Mouse (Mus musculus): ENCODE measurements around the gene Smim13. TPM values are rescaled to one million over a fixed set of nuclear protein-coding genes. Genes with fewer than 3 reads are reported as not detected.

Smim13 gene
- total RNA-seq, 1 experiment = 5.5 TPM

DNA sequence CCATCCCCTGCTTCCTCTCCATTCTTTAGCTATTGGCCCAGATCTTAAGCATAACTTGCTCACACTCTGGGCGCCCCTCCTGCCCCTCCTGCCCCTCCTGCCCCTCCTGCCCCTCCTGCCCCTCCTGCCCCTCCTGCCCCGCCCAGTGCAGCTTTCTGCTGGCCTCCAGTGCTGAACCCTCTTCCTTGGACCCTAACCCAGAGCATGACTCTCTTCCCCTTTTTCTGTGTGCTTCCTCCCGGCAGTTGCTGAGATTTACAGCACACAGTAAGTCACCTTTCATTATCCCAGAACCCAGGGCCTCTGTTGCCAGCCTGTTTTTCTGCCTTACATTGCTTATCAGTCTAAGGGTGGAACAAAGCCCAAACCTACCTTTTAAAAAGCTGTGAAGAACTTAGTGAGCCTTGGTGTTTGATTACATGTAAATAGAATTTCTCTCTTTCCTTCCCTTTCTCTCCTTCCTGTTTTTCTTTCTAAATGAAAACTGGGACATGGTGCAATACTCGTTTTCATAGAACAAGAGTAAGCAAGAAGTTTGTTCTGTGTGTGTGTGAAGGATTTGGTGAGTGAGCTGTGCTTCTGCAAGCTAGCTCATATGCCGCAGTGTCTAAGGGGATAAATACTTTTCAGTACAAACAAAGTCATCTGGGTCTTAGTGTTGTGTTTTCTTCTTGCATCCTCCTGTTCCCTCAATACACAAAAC, 13.8 kb downstream of the Smim13 start:
- H3K4me3 ChIP-seq (ENCODE audit: insufficient read depth in 1 of 2, low read depth in 1 of 2, low read length in 2 of 2, poor library complexity in 1 of 2, severe bottlenecking in 1 of 2) = no peak overlapping the region
- no peaks in the 10 kb centered on the region for H3K9me3 ChIP-seq (ENCODE audit: control insufficient read depth, insufficient read depth, low read depth, low read length)
- H3K9ac ChIP-seq (ENCODE audit: insufficient read depth, low read depth, low read length, poor library complexity, severe bottlenecking) = no peak overlapping the region
- no peak overlapping the region for H3K27ac ChIP-seq (ENCODE audit: insufficient read depth, low read depth, low read length, poor library complexity, severe bottlenecking)
- H3K4me1 ChIP-seq (ENCODE audit: control insufficient read depth in 2 of 2, insufficient read depth in 2 of 2, low read length in 2 of 2, poor library complexity in 1 of 2) = no peaks in the 10 kb centered on the region
- no peak for DNase-seq (ENCODE audit: low read depth, low spot score)
- no peak for TF ChIP-seq CHD2 (IDR thresholded peaks at IDR 0.05; ENCODE audit: low read depth, low read length)
- no peak for TF ChIP-seq MAFK (IDR thresholded peaks at IDR 0.05; ENCODE audit: insufficient read depth, low read depth, low read length)
- in situ Hi-C loops (cut with MboI; ENCODE audit: low sequenced_read_pairs in 2 of 2, unreplicated experiment in 2 of 2) = no loop called here
- H3K36me3 ChIP-seq (ENCODE audit: control insufficient read depth, insufficient read depth, low read length, poor library complexity, severe bottlenecking) = no peaks in the 10 kb centered on the region

DNA sequence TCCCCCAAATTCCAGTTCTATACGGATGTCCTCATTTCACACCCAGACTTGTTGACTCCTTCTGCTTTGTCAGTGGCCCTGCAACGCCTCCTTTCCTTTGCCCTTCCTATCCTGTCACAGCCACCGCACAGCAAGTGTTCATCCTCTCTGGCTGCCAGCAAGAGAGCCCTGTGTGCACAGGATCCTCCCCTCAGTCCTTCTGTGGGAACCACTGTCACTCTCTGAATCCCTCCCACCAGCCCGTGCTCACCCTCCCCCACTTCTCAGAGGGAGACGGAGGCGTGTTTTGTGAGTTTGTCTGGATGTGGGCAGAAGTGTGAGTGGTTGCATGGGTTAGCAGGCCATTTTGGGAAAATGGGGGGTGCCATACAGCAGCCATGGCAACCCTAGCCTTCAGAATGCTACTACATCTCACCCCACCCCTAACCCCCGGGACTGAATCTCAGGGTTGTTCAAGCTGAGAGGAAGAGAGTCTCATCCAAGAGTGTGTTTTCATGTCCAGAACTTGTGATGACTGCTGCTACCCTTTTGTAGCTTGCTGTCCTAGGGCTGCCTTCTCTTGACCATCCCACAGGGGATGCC, 18.3 kb downstream of the Smim13 start:
- no peaks in the 10 kb centered on the region for H3K36me3 ChIP-seq (ENCODE audit: control insufficient read depth, insufficient read depth, low read length, poor library complexity, severe bottlenecking)

DNA sequence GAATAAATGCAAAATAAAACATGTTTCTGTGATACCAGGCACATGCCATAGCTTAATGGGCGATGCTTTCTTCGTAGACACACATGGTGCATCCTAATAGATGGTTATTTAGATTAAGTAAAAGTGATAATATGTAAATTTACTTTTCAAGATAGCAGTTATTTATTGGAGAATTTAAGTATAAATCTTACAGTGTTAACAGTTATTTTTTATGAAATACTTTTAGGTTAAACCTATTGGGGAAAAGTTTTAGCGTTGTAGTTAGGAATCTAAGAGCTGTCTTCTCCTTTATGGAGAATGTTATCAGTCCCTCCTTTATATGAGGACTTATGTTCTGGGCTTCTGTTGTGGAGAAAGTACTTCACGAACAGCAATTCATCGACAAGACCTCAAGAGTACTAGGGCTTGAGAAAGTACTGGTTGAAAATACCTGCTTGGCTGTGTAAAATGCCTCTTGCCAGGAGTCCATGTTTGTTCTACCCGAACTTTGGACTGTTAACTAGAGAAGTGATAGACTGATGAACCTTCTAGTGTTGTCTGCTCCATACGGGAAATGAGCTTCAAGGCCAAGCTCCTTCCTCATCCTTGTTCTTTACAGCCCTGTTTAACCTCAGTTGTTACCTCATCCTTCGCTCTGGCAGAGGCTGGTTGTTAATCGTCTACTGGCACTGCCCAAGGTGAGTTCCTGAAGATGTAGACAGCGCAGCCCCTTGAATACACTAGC, 24.4 kb downstream of the Smim13 start, which contains the start of gene Gm17364:
Gene Gm17364, minus strand, starts transcription at position 51 of the 724 bp plus-strand sequence.
- in situ Hi-C loops (cut with MboI; ENCODE audit: low sequenced_read_pairs in 2 of 2, unreplicated experiment in 2 of 2) = no loop called here
- Histone ChIP-seq H3K4me1 (ENCODE audit: control insufficient read depth in 2 of 2, insufficient read depth in 2 of 2, low read length in 2 of 2, poor library complexity in 1 of 2) (no peaks in the 10 kb centered on the region), H3K9me3 (ENCODE audit: control insufficient read depth, insufficient read depth, low read depth, low read length) (no peaks in the 10 kb centered on the region), H3K27ac (ENCODE audit: insufficient read depth, low read depth, low read length, poor library complexity, severe bottlenecking) (no peak within 1 kb of the TSS), H3K36me3 (ENCODE audit: control insufficient read depth, insufficient read depth, low read length, poor library complexity, severe bottlenecking) (no peaks in the 10 kb centered on the region), H3K4me3 (ENCODE audit: insufficient read depth in 1 of 2, low read depth in 1 of 2, low read length in 2 of 2, poor library complexity in 1 of 2, severe bottlenecking in 1 of 2) (no peak within 1 kb of the TSS), H3K9ac (ENCODE audit: insufficient read depth, low read depth, low read length, poor library complexity, severe bottlenecking) (no peak within 1 kb of the TSS)
- no peak for DNase-seq (ENCODE audit: low read depth, low spot score)
- no peak for TF ChIP-seq CHD2 (IDR thresholded peaks at IDR 0.05; ENCODE audit: low read depth, low read length)
- no peak for TF ChIP-seq HCFC1 (IDR thresholded peaks at IDR 0.05; ENCODE audit: borderline replicate concordance, insufficient read depth, low read length)
- TF ChIP-seq ZNF384 (IDR thresholded peaks at IDR 0.05; ENCODE audit: low read depth, low read length) = no peak
- TF ChIP-seq MAFK (IDR thresholded peaks at IDR 0.05; ENCODE audit: insufficient read depth, low read depth, low read length) = no peak
- no peak for TF ChIP-seq ZC3H11A (IDR thresholded peaks at IDR 0.05; ENCODE audit: borderline replicate concordance, low read depth, low read length)

More for the DNA sequence above, 18.3 kb downstream of the Smim13 start:
- in situ Hi-C loops (cut with MboI; ENCODE audit: low sequenced_read_pairs in 2 of 2, unreplicated experiment in 2 of 2) = no loop called here
- TF ChIP-seq ZNF384 (IDR thresholded peaks at IDR 0.05; ENCODE audit: low read depth, low read length) (no peak), HCFC1 (IDR thresholded peaks at IDR 0.05; ENCODE audit: borderline replicate concordance, insufficient read depth, low read length) (no peak), ZC3H11A (IDR thresholded peaks at IDR 0.05; ENCODE audit: borderline replicate concordance, low read depth, low read length) (no peak), CHD2 (IDR thresholded peaks at IDR 0.05; ENCODE audit: low read depth, low read length) (no peak), MAFK (IDR thresholded peaks at IDR 0.05; ENCODE audit: insufficient read depth, low read depth, low read length) (no peak)
- DNase-seq (ENCODE audit: low read depth, low spot score) = no peak
- Histone ChIP-seq H3K9me3 (ENCODE audit: control insufficient read depth, insufficient read depth, low read depth, low read length) (no peaks in the 10 kb centered on the region), H3K4me1 (ENCODE audit: control insufficient read depth in 2 of 2, insufficient read depth in 2 of 2, low read length in 2 of 2, poor library complexity in 1 of 2) (no peaks in the 10 kb centered on the region), H3K9ac (ENCODE audit: insufficient read depth, low read depth, low read length, poor library complexity, severe bottlenecking) (no peak overlapping the region), H3K27ac (ENCODE audit: insufficient read depth, low read depth, low read length, poor library complexity, severe bottlenecking) (no peak overlapping the region), H3K4me3 (ENCODE audit: insufficient read depth in 1 of 2, low read depth in 1 of 2, low read length in 2 of 2, poor library complexity in 1 of 2, severe bottlenecking in 1 of 2) (no peak overlapping the region)

DNA sequence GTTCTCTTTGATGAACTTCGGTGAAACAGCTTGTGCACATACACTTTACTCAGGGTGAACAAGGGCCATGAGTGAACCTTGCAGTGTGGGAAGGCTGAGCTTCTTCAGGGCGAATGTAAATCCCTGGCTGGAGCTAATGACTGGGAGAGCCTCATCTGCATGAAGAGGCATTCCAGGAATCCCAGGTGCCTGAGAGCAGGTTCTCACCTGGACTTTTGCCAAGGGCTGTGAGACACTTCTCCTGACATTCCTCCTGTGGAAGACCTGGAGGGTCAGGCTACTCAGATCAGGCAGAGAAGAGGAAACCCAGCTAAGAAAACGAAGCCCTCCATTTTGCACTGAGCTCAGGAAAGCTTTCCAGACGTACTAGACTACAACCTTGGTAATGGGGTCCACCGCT, 31.1 kb downstream of the Smim13 start:
- no peak for DNase-seq (ENCODE audit: low read depth, low spot score)
- Histone ChIP-seq H3K27ac (ENCODE audit: insufficient read depth, low read depth, low read length, poor library complexity, severe bottlenecking) (no peak overlapping the region), H3K36me3 (ENCODE audit: control insufficient read depth, insufficient read depth, low read length, poor library complexity, severe bottlenecking) (no peaks in the 10 kb centered on the region), H3K4me3 (ENCODE audit: insufficient read depth in 1 of 2, low read depth in 1 of 2, low read length in 2 of 2, poor library complexity in 1 of 2, severe bottlenecking in 1 of 2) (no peak overlapping the region), H3K9me3 (ENCODE audit: control insufficient read depth, insufficient read depth, low read depth, low read length) (no peaks in the 10 kb centered on the region), H3K9ac (ENCODE audit: insufficient read depth, low read depth, low read length, poor library complexity, severe bottlenecking) (no peak overlapping the region), H3K4me1 (ENCODE audit: control insufficient read depth in 2 of 2, insufficient read depth in 2 of 2, low read length in 2 of 2, poor library complexity in 1 of 2) (no peaks in the 10 kb centered on the region)
- in situ Hi-C loops (cut with MboI; ENCODE audit: low sequenced_read_pairs in 2 of 2, unreplicated experiment in 2 of 2) = loop anchor here in 1 of 2 experiments (25.0 kb wide), 1 partner anchor 282 kb away; no protein-coding TSS in a partner anchor
- TF ChIP-seq ZNF384 (IDR thresholded peaks at IDR 0.05; ENCODE audit: low read depth, low read length) (no peak), CHD2 (IDR thresholded peaks at IDR 0.05; ENCODE audit: low read depth, low read length) (no peak), HCFC1 (IDR thresholded peaks at IDR 0.05; ENCODE audit: borderline replicate concordance, insufficient read depth, low read length) (no peak), ZC3H11A (IDR thresholded peaks at IDR 0.05; ENCODE audit: borderline replicate concordance, low read depth, low read length) (no peak), MAFK (IDR thresholded peaks at IDR 0.05; ENCODE audit: insufficient read depth, low read depth, low read length) (no peak)
